Mouse (Mus musculus): Measurements from ENCODE around the gene Gm10778. TPM values are rescaled to one million over a fixed set of nuclear protein-coding genes. Genes with fewer than 3 reads are reported as not detected.
"Not testable (repeated sequence)": the region's sequence is repeated elsewhere in the genome, so short reads cannot be mapped to it uniquely, and the experiment has no call there.

Gene Gm10778
- polyA plus RNA-seq, 1 experiment, result 0.56 TPM

- Histone ChIP-seq H3K4me3 (ENCODE audit: insufficient read depth, poor library complexity, severe bottlenecking) (no peak overlapping the region), H3K79me2 (ENCODE audit: control insufficient read depth, insufficient read depth) (no peaks in the 10 kb centered on the region), H3ac (ENCODE audit: control insufficient read depth, insufficient read length, low read depth) (no peak overlapping the region), H3K27me3 (ENCODE audit: control insufficient read depth, insufficient read depth, insufficient read length) (peaks cover 3% of the 10 kb centered on the region), H3K79me3 (ENCODE audit: low read depth) (no peaks in the 10 kb centered on the region), H3K36me3 (ENCODE audit: control insufficient read depth, insufficient read depth) (no peaks in the 10 kb centered on the region)
- TF ChIP-seq MYOD1 (IDR thresholded peaks at IDR 0.05; ENCODE audit: control insufficient read depth, insufficient read length, low read depth) (no peak), MAX (IDR thresholded peaks at IDR 0.05) (no peak), CEBPB (IDR thresholded peaks at IDR 0.05; ENCODE audit: low read depth) (no peak), USF1 (IDR thresholded peaks at IDR 0.05; ENCODE audit: low read depth) (no peak), MYOG (IDR thresholded peaks at IDR 0.05; ENCODE audit: control insufficient read depth, extremely low read depth, insufficient read length) (no peak), FOSL1 (IDR thresholded peaks at IDR 0.05; ENCODE audit: insufficient read depth, low read length, poor library complexity, severe bottlenecking) (no peak), CTCF (IDR thresholded peaks at IDR 0.05; ENCODE audit: control insufficient read depth, insufficient read depth, insufficient read length) (no peak)
Observed at GRCm38 (mm10) chr10:81636338-81636737, 12.5 kb upstream of the Gm10778 start.

GRCm38 (mm10) chr10:81638101-81638500, 10.8 kb upstream of the Gm10778 start:
- Histone ChIP-seq H3K36me3 (ENCODE audit: control insufficient read depth, insufficient read depth) (no peaks in the 10 kb centered on the region), H3K27me3 (ENCODE audit: control insufficient read depth, insufficient read depth, insufficient read length) (peaks cover 3% of the 10 kb centered on the region), H3K79me2 (ENCODE audit: control insufficient read depth, insufficient read depth) (peaks cover 11% of the 10 kb centered on the region), H3ac (ENCODE audit: control insufficient read depth, insufficient read length, low read depth) (no peak overlapping the region), H3K4me3 (ENCODE audit: insufficient read depth, poor library complexity, severe bottlenecking) (no peak overlapping the region), H3K79me3 (ENCODE audit: low read depth) (peaks cover 2% of the 10 kb centered on the region)
- TF ChIP-seq CEBPB (IDR thresholded peaks at IDR 0.05; ENCODE audit: low read depth), result no peak
- no peak for TF ChIP-seq MAX (IDR thresholded peaks at IDR 0.05)
- TF ChIP-seq USF1 (IDR thresholded peaks at IDR 0.05; ENCODE audit: low read depth), result no peak
- TF ChIP-seq MYOG (IDR thresholded peaks at IDR 0.05; ENCODE audit: control insufficient read depth, extremely low read depth, insufficient read length), result no peak
- no peak for TF ChIP-seq FOSL1 (IDR thresholded peaks at IDR 0.05; ENCODE audit: insufficient read depth, low read length, poor library complexity, severe bottlenecking)
- TF ChIP-seq CTCF (IDR thresholded peaks at IDR 0.05; ENCODE audit: control insufficient read depth, insufficient read depth, insufficient read length), result no peak
- TF ChIP-seq MYOD1 (IDR thresholded peaks at IDR 0.05; ENCODE audit: control insufficient read depth, insufficient read length, low read depth), result no peak

GRCm38 (mm10) chr10:81640825-81641224, 8.0 kb upstream of the Gm10778 start:
- H3K79me2 ChIP-seq (ENCODE audit: control insufficient read depth, insufficient read depth), result peaks cover 16% of the 10 kb centered on the region
- H3K27me3 ChIP-seq (ENCODE audit: control insufficient read depth, insufficient read depth, insufficient read length); H3K4me3 ChIP-seq (ENCODE audit: insufficient read depth, poor library complexity, severe bottlenecking); H3K36me3 ChIP-seq (ENCODE audit: control insufficient read depth, insufficient read depth); H3ac ChIP-seq (ENCODE audit: control insufficient read depth, insufficient read length, low read depth); H3K79me3 ChIP-seq (ENCODE audit: low read depth): not testable (repeated sequence)

GRCm38 (mm10) chr10:81641566-81641965, 7.3 kb upstream of the Gm10778 start:
- Histone ChIP-seq H3K36me3 (ENCODE audit: control insufficient read depth, insufficient read depth) (no peaks in the 10 kb centered on the region), H3K79me3 (ENCODE audit: low read depth) (peaks cover 2% of the 10 kb centered on the region), H3ac (ENCODE audit: control insufficient read depth, insufficient read length, low read depth) (no peak overlapping the region), H3K79me2 (ENCODE audit: control insufficient read depth, insufficient read depth) (peaks cover 16% of the 10 kb centered on the region), H3K27me3 (ENCODE audit: control insufficient read depth, insufficient read depth, insufficient read length) (peaks cover 3% of the 10 kb centered on the region), H3K4me3 (ENCODE audit: insufficient read depth, poor library complexity, severe bottlenecking) (no peak overlapping the region)
- TF ChIP-seq FOSL1 (IDR thresholded peaks at IDR 0.05; ENCODE audit: insufficient read depth, low read length, poor library complexity, severe bottlenecking) (no peak), USF1 (IDR thresholded peaks at IDR 0.05; ENCODE audit: low read depth) (no peak), CEBPB (IDR thresholded peaks at IDR 0.05; ENCODE audit: low read depth) (no peak)

GRCm38 (mm10) chr10:81641978-81642647, 6.7 kb upstream of the Gm10778 start:
- no peak for TF ChIP-seq MYOD1 (IDR thresholded peaks at IDR 0.05; ENCODE audit: control insufficient read depth, insufficient read length, low read depth)
- TF ChIP-seq CTCF (IDR thresholded peaks at IDR 0.05; ENCODE audit: control insufficient read depth, insufficient read depth, insufficient read length), result no peak
- TF ChIP-seq USF1 (IDR thresholded peaks at IDR 0.05; ENCODE audit: low read depth), result no peak
- TF ChIP-seq MAX (IDR thresholded peaks at IDR 0.05), result no peak
- TF ChIP-seq CEBPB (IDR thresholded peaks at IDR 0.05; ENCODE audit: low read depth), result no peak
- no peak for TF ChIP-seq MYOG (IDR thresholded peaks at IDR 0.05; ENCODE audit: control insufficient read depth, extremely low read depth, insufficient read length)
- TF ChIP-seq FOSL1 (IDR thresholded peaks at IDR 0.05; ENCODE audit: insufficient read depth, low read length, poor library complexity, severe bottlenecking), result no peak
- Histone ChIP-seq H3ac (ENCODE audit: control insufficient read depth, insufficient read length, low read depth) (peak overlapping the region; percentile 9), H3K79me3 (ENCODE audit: low read depth) (peaks cover 2% of the 10 kb centered on the region), H3K4me3 (ENCODE audit: insufficient read depth, poor library complexity, severe bottlenecking) (no peak overlapping the region), H3K27me3 (ENCODE audit: control insufficient read depth, insufficient read depth, insufficient read length) (peaks cover 3% of the 10 kb centered on the region), H3K79me2 (ENCODE audit: control insufficient read depth, insufficient read depth) (peaks cover 16% of the 10 kb centered on the region), H3K36me3 (ENCODE audit: control insufficient read depth, insufficient read depth) (no peaks in the 10 kb centered on the region)

- no peak for TF ChIP-seq CTCF (IDR thresholded peaks at IDR 0.05; ENCODE audit: control insufficient read depth, insufficient read depth, insufficient read length)
- TF ChIP-seq MYOD1 (IDR thresholded peaks at IDR 0.05; ENCODE audit: control insufficient read depth, insufficient read length, low read depth), result no peak
- TF ChIP-seq FOSL1 (IDR thresholded peaks at IDR 0.05; ENCODE audit: insufficient read depth, low read length, poor library complexity, severe bottlenecking), result no peak
- TF ChIP-seq CEBPB (IDR thresholded peaks at IDR 0.05; ENCODE audit: low read depth), result no peak
- no peak for TF ChIP-seq MAX (IDR thresholded peaks at IDR 0.05)
- TF ChIP-seq USF1 (IDR thresholded peaks at IDR 0.05; ENCODE audit: low read depth), result no peak
- TF ChIP-seq MYOG (IDR thresholded peaks at IDR 0.05; ENCODE audit: control insufficient read depth, extremely low read depth, insufficient read length), result no peak
- Histone ChIP-seq H3K79me3 (ENCODE audit: low read depth) (peaks cover 2% of the 10 kb centered on the region), H3ac (ENCODE audit: control insufficient read depth, insufficient read length, low read depth) (peak overlapping the region; percentile 96), H3K4me3 (ENCODE audit: insufficient read depth, poor library complexity, severe bottlenecking) (peak overlapping the region; percentile 51), H3K27me3 (ENCODE audit: control insufficient read depth, insufficient read depth, insufficient read length) (peaks cover 3% of the 10 kb centered on the region), H3K36me3 (ENCODE audit: control insufficient read depth, insufficient read depth) (no peaks in the 10 kb centered on the region), H3K79me2 (ENCODE audit: control insufficient read depth, insufficient read depth) (peaks cover 16% of the 10 kb centered on the region)
Observed at GRCm38 (mm10) chr10:81642648-81643448, 6.0 kb upstream of the Gm10778 start.
